Mouse (Mus musculus) embryonic facial prominence, embryonic 10.5 days (tissue): ENCODE data around the gene Tha1. TPM values are rescaled to one million over a fixed set of nuclear protein-coding genes. Genes with fewer than 3 reads are reported as not detected.

ENCODE experiments used
- DNase-seq: peaks from one replicate; pipeline ENCODE4 v3.0.0-alpha.2; 2017; ENCODE audit warnings: low spot score
- H3K27ac ChIP-seq: fragments of 300-500 bp; sonication (generic); replicated peaks from 2 replicates; pipeline ENCODE4 v1.5.1; 2016; ENCODE audit warnings: mild to moderate bottlenecking
- H3K27me3 ChIP-seq: fragments of 300-500 bp; sonication (generic); replicated peaks from 2 replicates; pipeline ENCODE4 v1.6.1; 2016; ENCODE audit warnings: low read depth, mild to moderate bottlenecking; ENCODE audit not compliant: poor library complexity, severe bottlenecking
- H3K36me3 ChIP-seq: fragments of 300-500 bp; sonication (generic); replicated peaks from 2 replicates; pipeline ENCODE4 v1.6.1; 2016; ENCODE audit warnings: mild to moderate bottlenecking, moderate library complexity
- H3K4me1 ChIP-seq: fragments of 300-500 bp; sonication (generic); 2 replicates; pipeline ENCODE4 v1.6.1; 2016
- H3K4me3 ChIP-seq: fragments of 300-500 bp; sonication (generic); 2 replicates; pipeline ENCODE4 v1.5.1; 2016; ENCODE audit warnings: mild to moderate bottlenecking, moderate library complexity
- H3K9me3 ChIP-seq: fragments of 300-500 bp; sonication (generic); 2 replicates; pipeline ENCODE4 v1.6.1; 2016; ENCODE audit warnings: mild to moderate bottlenecking
- WGBS: fragments of 180-500 bp; shearing (Covaris S2); methylation state at CpG from one replicate; pipeline ENCODE4 v1.1.7; 2016; 5-methylcytosine and 5-hydroxymethylcytosine counted together
- polyA plus RNA-seq: library from polyadenylated mRNA; unstranded; fragments of >200 nt; fragmentation: Nextera tagmentation; extraction: Ambion mirVana; gene quantifications from 2 replicates; pipeline ENCODE4 v1.2.1, GENCODE M21; 2016

The Tha1 gene
- polyA plus RNA-seq, 1 experiment from 2014 or later, result 2.5 TPM

DNA sequence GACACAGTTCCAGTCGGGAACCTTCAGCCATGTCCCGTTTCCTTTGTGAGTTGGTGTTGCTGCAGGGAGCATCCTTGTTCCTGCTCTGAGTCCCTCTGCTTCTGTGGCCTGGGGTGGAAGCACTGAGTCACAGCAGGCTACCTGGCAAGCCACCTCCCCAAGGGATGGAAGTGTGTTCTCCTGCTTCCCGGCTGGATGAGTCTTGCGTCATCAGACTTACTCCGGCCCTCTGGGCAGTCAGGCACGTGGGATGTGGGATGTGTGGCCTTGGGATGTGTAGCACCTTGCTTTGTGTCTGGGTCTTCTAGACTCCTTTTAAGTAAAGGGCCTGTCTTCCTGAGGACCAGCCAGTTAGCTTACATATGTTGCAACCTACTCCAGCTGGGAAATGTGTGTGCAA lies 6.4 kb upstream of the Tha1 start:
- Histone ChIP-seq H3K27ac (0 out of 2 replicates have a peak overlapping the region, but pooled peaks have one; percentile 40), H3K4me1 (peaks cover 61% of the 10 kb centered on the region), H3K36me3 (no peaks in the 10 kb centered on the region), H3K27me3 (peaks cover 72% of the 10 kb centered on the region), H3K9me3 (no peaks in the 10 kb centered on the region), H3K4me3 (no peak overlapping the region)
- WGBS, result 73% methylated on average over 6 of the region's 6 CpGs
- no peak for DNase-seq

DNA sequence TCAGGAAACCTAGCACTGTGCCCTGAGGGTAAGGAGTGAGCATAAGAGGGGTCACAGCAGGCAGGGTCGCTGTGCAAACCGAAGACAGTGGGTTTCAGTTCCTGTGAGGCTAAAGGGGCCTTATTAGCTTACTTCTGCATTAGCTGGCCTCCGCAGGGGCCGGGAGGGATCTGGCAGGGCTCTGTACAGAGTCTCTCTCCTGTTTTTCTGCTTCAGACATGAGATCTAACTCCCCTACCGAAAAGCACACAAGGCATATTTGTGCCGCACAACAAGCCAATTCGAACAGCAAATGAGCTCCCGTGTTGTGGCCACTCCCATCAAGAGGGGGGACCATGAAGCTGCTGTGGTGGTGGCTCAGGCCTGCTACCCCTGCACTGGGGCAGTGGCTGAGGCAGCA lies 5.6 kb upstream of the Tha1 start:
- no peaks in the 10 kb centered on the region for H3K36me3 ChIP-seq
- H3K27me3 ChIP-seq, result peaks cover 64% of the 10 kb centered on the region
- H3K27ac ChIP-seq, result peak overlapping the region; percentile 68
- 13% methylated on average over 8 of the region's 8 CpGs for WGBS
- DNase-seq, result no peak
- H3K9me3 ChIP-seq, result no peaks in the 10 kb centered on the region
- H3K4me3 ChIP-seq, result 0 out of 2 replicates have a peak overlapping the region, but pooled peaks have one; percentile 14
- peaks cover 58% of the 10 kb centered on the region for H3K4me1 ChIP-seq

DNA sequence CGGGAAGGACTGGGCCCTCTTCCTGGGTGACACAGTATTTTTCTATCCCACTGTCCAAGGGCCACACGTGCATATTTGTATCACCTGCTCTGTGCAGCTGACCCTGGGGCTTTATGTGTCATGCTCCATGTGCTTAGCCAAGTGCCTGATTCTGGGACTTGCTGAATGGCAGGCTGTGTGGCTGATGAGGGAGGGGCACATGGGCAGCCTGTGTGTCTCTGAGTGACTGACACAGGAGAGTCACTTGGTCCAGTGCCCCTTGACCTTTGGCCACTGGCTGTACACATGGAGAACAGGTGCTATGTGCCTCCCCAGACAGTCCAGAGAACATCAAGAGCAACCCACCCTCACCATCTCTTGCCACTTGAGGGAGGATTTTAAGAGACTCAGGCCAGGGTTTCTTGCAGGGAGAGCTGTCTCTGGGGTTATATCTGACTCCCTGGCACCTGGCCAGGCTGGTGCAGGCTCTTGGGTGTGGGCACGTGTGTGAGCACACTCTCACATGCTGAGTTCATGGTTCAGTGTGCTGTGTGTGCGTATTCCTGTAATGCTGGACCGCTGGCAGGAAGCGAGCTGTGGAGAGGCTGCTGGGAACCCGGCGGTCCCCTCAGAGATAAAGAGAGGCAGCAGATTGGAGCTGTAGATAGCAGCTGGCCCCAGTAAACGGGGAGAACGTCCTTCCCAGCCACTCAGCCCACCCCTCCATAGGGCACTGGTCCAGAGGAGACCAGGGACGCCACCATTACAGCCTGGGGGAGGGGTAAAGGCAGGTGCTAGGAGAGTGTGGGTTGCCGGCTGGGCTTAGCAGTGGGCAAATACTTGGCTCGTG lies 4.8 kb upstream of the Tha1 start:
- no peak for DNase-seq
- Histone ChIP-seq H3K27me3 (peaks cover 57% of the 10 kb centered on the region), H3K4me3 (peak overlapping the region; percentile 14; the same call in 1 of the 2 replicates), H3K4me1 (peaks cover 59% of the 10 kb centered on the region), H3K27ac (peak overlapping the region; percentile 68), H3K9me3 (no peaks in the 10 kb centered on the region), H3K36me3 (no peaks in the 10 kb centered on the region)
- WGBS, result 34% methylated on average over 13 of the region's 13 CpGs

DNA sequence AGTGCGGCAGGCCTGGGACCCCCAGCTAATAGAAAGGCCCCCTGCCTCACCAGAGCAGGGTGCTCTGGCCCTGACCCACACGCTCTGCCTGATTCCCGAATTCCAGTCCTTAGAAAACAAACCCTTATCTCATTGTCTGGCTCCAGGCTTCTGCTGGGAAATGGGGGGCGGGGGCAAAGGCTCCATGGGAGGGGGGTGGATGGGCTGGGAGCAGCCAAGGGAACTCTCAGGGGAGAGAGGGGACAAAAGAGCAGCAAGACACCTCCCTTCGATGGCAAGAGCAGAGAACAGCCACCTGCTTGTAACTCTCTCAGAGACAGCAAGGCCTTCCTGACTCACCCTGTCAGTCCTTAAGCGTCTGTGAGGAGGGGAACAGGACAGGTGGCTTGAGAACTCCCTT lies 2.4 kb upstream of the Tha1 start:
- Histone ChIP-seq H3K27me3 (peaks cover 49% of the 10 kb centered on the region), H3K27ac (peak overlapping the region; percentile 15; the same call in 1 of the 2 replicates)
- 26% methylated on average over 6 of the region's 6 CpGs for WGBS

DNA sequence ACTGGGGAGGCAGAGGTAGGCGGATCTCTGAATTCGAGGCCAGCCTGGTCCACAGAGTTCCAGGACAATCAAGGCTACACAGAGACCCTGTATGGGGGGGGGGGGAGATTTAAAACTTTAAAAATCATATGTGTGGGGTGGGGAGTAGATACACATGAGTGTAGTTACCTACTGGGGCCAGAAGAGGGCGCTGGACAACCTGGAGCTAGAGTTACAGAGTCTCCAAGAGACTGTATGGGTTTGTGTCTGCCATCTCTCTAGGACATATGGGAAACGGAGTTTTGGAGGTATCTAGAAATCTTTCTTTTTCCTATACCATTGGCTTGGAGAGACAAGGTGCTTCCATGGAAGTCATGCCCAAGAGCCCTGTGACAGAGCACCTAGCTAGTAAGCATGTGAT lies 1.1 kb upstream of the Tha1 start:
- Histone ChIP-seq H3K36me3 (no peaks in the 10 kb centered on the region), H3K27me3 (peaks cover 37% of the 10 kb centered on the region), H3K4me1 (peaks cover 65% of the 10 kb centered on the region), H3K9me3 (no peaks in the 10 kb centered on the region), H3K4me3 (no peak overlapping the region), H3K27ac (no peak overlapping the region)
- WGBS, result 59% methylated on average over 4 of the region's 4 CpGs
- no peak for DNase-seq

More for the DNA sequence above, 2.4 kb upstream of the Tha1 start:
- no peaks in the 10 kb centered on the region for H3K9me3 ChIP-seq
- no peaks in the 10 kb centered on the region for H3K36me3 ChIP-seq
- no peak for DNase-seq
- no peak overlapping the region for H3K4me3 ChIP-seq
- H3K4me1 ChIP-seq, result peaks cover 63% of the 10 kb centered on the region

DNA sequence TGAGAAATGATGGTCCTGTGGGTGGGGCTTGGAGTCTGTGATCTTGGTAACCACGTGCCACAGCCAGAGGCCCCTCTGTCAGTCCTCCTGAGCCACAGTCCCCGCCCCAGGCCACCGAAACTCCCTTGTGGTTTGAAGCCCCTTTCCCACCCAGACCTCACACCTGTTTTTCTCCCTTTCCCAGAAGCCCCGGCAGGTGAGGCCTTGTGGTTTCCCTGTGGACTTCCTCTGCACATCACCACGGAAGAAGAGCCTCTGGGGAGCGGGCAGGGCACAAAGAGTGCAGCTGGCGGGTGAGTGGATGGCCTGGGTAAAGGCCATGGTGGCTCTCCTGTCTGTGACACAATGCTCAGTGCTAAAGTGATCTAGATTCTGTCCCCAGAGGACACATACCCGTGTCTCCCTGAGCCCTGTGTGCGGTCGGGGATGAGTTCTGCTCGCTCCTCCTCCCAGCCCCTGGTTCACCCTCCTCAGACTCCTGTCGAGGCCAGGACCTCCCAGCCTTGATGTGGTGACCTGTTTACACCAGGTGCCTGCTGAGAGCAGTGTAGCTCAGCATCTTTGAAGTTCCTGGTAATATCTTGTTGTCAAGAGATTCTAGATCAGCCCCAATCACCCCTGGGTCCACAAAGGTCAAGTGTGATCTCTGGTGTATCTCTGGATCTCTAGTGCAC lies 1.2 kb downstream of the Tha1 start:
- Histone ChIP-seq H3K4me3 (peak overlapping the region; percentile 75), H3K27me3 (peaks cover 22% of the 10 kb centered on the region), H3K9me3 (no peaks in the 10 kb centered on the region), H3K27ac (no peak overlapping the region), H3K4me1 (peaks cover 47% of the 10 kb centered on the region), H3K36me3 (no peaks in the 10 kb centered on the region)
- WGBS, result 65% methylated on average over 12 of the region's 12 CpGs
- no peak for DNase-seq

DNA sequence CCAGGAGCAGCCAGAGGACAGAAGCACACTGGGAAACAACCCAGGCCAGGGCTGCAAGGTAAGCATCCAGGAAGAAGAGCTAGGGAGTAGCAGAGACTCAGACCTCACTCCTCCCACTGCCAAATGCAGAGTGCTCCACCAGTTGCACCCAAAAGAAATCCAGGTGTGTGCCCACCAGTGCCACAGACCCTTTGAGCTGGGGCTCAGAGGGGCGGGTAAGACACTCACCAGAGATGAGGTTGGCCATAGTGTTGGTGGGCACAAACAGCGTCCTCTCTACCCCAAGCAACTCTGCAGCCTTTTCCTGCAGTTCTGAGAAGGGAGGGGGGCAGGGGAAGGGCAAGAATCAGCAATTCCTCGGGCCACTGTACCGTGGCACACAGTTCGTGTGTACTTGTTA lies 1.9 kb downstream of the Tha1 start:
- H3K4me3 ChIP-seq, result no peak overlapping the region
- H3K4me1 ChIP-seq, result peaks cover 52% of the 10 kb centered on the region
- H3K9me3 ChIP-seq, result no peaks in the 10 kb centered on the region
- H3K27me3 ChIP-seq, result peaks cover 20% of the 10 kb centered on the region
- no peaks in the 10 kb centered on the region for H3K36me3 ChIP-seq
- no peak overlapping the region for H3K27ac ChIP-seq
- 76% methylated on average over 5 of the region's 5 CpGs for WGBS
- no peak for DNase-seq

DNA sequence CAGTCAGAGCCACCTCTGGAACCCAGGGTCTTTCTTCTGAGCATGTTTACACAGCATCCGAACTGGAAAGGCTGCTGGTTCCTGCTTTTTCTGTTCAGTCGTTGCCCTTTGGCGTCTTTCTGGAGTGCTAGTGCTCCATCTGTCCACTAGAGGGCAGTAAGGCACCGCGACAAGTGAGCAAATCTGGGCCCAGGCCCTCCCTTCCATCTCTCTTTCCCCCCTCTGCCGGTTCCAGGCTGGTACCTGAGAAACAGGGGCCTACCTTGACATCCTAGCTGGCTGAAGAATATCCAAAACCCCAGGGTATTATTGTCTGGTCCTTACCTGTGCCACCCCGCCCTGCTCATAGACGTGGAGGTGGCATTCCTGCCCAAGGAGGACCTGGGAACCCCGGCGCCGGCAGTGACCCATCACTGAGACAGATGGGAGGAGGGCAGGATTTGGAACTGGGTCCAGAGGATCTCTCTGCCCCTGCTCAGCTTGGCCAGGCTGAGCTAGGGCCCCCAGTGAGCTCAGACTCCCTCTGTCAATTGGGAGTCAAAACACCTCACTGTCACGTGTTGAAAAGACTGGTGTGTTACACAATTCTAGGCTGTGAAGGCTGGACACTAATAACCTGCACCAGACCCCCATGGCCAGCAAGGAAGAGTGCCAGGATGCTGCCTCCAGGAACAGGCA lies 2.5 kb downstream of the Tha1 start:
- no peaks in the 10 kb centered on the region for H3K9me3 ChIP-seq
- H3K36me3 ChIP-seq, result no peaks in the 10 kb centered on the region
- peaks cover 20% of the 10 kb centered on the region for H3K27me3 ChIP-seq
- WGBS, result 33% methylated on average over 12 of the region's 12 CpGs
- peak; percentile 79 for DNase-seq
- H3K4me1 ChIP-seq, result peaks cover 55% of the 10 kb centered on the region
- H3K27ac ChIP-seq, result no peak overlapping the region
- H3K4me3 ChIP-seq, result no peak overlapping the region

DNA sequence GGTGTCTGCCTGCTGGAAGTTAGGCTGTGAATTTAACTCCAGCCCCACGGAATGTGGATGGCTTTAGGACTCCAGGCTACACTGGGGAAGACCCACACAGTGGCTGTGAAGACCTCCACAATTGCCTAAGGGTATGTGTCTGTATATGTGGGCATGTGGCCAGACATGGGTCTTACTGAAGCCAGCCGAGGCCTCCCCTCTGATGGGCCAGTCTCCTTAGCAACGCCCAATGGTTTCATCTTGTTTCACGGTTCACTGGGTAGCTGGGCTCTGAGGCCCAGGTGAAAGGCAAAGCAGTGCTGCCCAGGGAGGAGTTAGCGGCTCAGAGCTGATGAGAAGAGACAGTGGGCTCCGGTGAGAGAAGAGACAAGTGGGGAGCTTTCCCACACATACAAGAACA lies 7.3 kb downstream of the Tha1 start:
- Histone ChIP-seq H3K36me3 (no peaks in the 10 kb centered on the region), H3K9me3 (no peaks in the 10 kb centered on the region), H3K27ac (peak overlapping the region; percentile 57), H3K4me3 (0 out of 2 replicates have a peak overlapping the region, but pooled peaks have one; percentile 0), H3K4me1 (peaks cover 50% of the 10 kb centered on the region), H3K27me3 (peaks cover 52% of the 10 kb centered on the region)
- DNase-seq, result no peak
- 27% methylated on average over 6 of the region's 6 CpGs for WGBS

DNA sequence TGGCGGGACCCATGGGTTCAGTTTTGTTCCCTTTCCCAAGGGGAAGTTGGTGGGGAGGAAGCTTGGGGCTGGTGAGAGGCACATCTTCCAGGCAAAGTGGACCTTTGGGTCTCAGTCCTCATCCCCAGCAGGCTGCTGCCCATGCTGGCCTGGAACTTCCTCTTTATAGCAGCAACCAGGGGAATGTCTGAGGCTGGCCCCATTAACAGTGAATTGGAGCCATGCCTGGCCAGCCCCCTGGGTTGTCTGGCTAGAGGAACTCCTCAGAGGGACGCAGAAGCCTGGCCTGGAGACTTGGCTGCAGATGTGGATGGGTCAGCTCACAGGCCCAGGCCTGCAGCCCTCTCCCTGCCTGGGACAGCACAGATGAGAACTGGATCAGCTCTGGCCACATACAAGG lies 8.5 kb downstream of the Tha1 start:
- H3K4me3 ChIP-seq, result no peak overlapping the region
- 59% methylated on average over 2 of the region's 2 CpGs for WGBS
- H3K36me3 ChIP-seq, result no peaks in the 10 kb centered on the region
- peaks cover 53% of the 10 kb centered on the region for H3K4me1 ChIP-seq
- DNase-seq, result no peak
- H3K27me3 ChIP-seq, result peaks cover 60% of the 10 kb centered on the region
- no peaks in the 10 kb centered on the region for H3K9me3 ChIP-seq
- 0 out of 2 replicates have a peak overlapping the region, but pooled peaks have one; percentile 57 for H3K27ac ChIP-seq

DNA sequence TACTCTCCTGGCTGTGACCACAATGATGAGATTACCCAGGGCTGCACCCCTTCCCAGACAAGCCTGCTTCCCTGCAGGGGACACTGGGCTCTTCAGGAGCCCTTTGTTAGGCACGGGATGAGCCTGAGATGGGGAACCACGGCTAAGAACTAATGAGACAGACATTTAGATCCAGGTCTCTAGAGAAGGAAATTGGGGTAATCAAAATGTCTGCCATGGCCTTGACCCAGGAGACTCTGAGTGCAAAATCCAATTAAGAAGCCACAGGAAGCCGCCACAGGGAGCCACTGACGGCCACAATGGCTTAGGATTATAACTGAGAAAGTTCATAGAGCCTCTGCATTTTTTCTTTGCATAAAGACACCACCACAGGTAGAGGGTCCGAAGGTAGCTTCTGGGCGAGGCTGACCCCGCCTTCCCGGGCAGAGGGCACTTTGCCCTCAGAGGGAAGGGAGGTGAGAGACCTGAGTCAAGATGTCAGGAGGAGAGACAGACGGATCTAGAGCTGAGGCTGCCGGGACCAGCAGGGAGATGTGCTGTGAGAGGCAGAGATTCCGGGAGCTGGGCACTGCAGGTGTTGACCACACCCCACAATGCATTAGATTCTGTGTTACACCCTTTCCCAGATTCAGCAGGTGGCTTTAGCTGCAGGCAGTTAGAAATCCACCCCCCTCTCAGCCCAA lies 10.0 kb downstream of the Tha1 start:
- no peak overlapping the region for H3K27ac ChIP-seq
- peaks cover 62% of the 10 kb centered on the region for H3K4me1 ChIP-seq
- H3K27me3 ChIP-seq, result peaks cover 75% of the 10 kb centered on the region
- H3K4me3 ChIP-seq, result no peak overlapping the region
- peaks cover 5% of the 10 kb centered on the region for H3K36me3 ChIP-seq
- no peak for DNase-seq
- H3K9me3 ChIP-seq, result no peaks in the 10 kb centered on the region
- 22% methylated on average over 11 of the region's 11 CpGs for WGBS

DNA sequence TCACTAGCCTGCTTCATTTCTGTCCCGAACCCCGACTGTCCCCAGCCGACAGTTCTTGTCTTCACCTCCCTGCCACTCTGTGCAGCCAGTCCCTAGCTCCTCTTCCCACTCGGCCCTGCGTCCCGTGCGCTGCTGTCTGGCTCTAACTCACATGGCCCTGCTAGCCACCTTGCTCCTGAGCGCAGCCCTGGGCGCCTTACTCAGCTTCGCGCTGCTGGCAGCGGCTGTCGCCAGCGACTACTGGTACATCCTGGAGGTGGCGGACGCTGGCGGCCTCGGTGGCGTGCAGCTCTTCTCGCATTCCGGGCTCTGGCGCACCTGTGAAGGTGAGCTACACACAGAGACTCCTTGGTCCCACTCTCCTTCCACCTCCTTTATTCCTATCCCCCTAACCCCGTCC lies 12.7 kb downstream of the Tha1 start, which contains the start of gene Tmem235:
Gene Tmem235, plus strand, starts transcription at position 152 of the 400 bp plus-strand sequence.
- peak within 1 kb of the TSS; percentile 40 for H3K4me3 ChIP-seq
- DNase-seq, result no peak
- H3K27ac ChIP-seq, result 0 out of 2 replicates have a peak within 1 kb of the TSS, but pooled peaks have one; percentile 5
- peaks cover 49% of the 10 kb centered on the region for H3K4me1 ChIP-seq
- H3K36me3 ChIP-seq, result peaks cover 32% of the 10 kb centered on the region
- 4% methylated on average over 23 of the region's 23 CpGs for WGBS
- H3K27me3 ChIP-seq, result peaks cover 74% of the 10 kb centered on the region
- no peaks in the 10 kb centered on the region for H3K9me3 ChIP-seq
